Mouse (Mus musculus) lung, postnatal 0 days (tissue): ENCODE measurements around the gene Iah1. TPM values are rescaled to one million over a fixed set of nuclear protein-coding genes. Genes with fewer than 3 reads are reported as not detected.

Experiments used
- ATAC-seq: fragments of 200-750 bp; cut with Nextera tagmentation; 2 replicates; pipeline ENCODE4 v1.8.0; 2017; ENCODE audit warnings: moderate library complexity
- DNase-seq: peaks from one replicate; pipeline ENCODE4 v3.0.0-alpha.2; 2016; ENCODE audit warnings: low spot score
- H3K27ac ChIP-seq: fragments of 300-500 bp; sonication (generic); 2 replicates; pipeline ENCODE4 v1.5.1; 2014; ENCODE audit warnings: antibody characterized with exemption, mild to moderate bottlenecking, low read length, mixed read lengths
- H3K27me3 ChIP-seq: fragments of 300-500 bp; sonication (generic); replicated peaks from 2 replicates; pipeline ENCODE4 v1.6.1; 2014; ENCODE audit warnings: low read length, mixed read lengths; ENCODE audit not compliant: insufficient read depth
- H3K36me3 ChIP-seq: fragments of 300-500 bp; sonication (generic); 2 replicates; pipeline ENCODE4 v1.6.1; 2014; ENCODE audit warnings: low read length, mixed read lengths; ENCODE audit not compliant: insufficient read depth
- H3K4me1 ChIP-seq: fragments of 300-500 bp; sonication (generic); 2 replicates; pipeline ENCODE4 v1.6.1; 2014; ENCODE audit warnings: antibody characterized with exemption, low read depth, low read length, mixed read lengths; ENCODE audit not compliant: insufficient read depth
- H3K4me2 ChIP-seq: fragments of 300-500 bp; sonication (generic); replicated peaks from 2 replicates; pipeline ENCODE4 v1.6.1; 2014; ENCODE audit warnings: low read depth, mild to moderate bottlenecking, low read length, moderate library complexity, mixed read lengths
- H3K4me3 ChIP-seq: fragments of 300-500 bp; sonication (generic); 2 replicates; pipeline ENCODE4 v1.5.1; 2014; ENCODE audit warnings: low read depth, low read length
- H3K9ac ChIP-seq: fragments of 300-500 bp; sonication (generic); replicated peaks from 2 replicates; pipeline ENCODE4 v1.6.1; 2014; ENCODE audit warnings: low read depth, mild to moderate bottlenecking
- H3K9me3 ChIP-seq: fragments of 300-500 bp; sonication (generic); 2 replicates; pipeline ENCODE4 v1.6.1; 2016; ENCODE audit warnings: low read length, mixed read lengths
- CTCF ChIP-seq: IDR thresholded peaks from 2 replicates; pipeline ENCODE4 v1.5.1; 2016; ENCODE audit warnings: antibody characterized with exemption, mild to moderate bottlenecking
- EP300 ChIP-seq: IDR thresholded peaks from 2 replicates; pipeline ENCODE4 v1.6.1; 2016; ENCODE audit warnings: antibody characterized with exemption, mild to moderate bottlenecking, control low read depth
- WGBS: fragments of 180-500 bp; shearing (Covaris S2); extraction: QIAGEN DNeasy Blood & Tissue Kit; methylation state at CpG from one replicate; pipeline ENCODE4 v1.1.7; 2014; 5-methylcytosine and 5-hydroxymethylcytosine counted together
- polyA plus RNA-seq: library from polyadenylated mRNA; unstranded; fragments of >200 nt; fragmentation: Nextera tagmentation; extraction: Ambion mirVana; gene quantifications from 2 replicates; pipeline ENCODE4 v1.2.1, GENCODE M21; 2015

The Iah1 gene
- polyA plus RNA-seq, 1 experiment from 2014 or later: 112 TPM

DNA sequence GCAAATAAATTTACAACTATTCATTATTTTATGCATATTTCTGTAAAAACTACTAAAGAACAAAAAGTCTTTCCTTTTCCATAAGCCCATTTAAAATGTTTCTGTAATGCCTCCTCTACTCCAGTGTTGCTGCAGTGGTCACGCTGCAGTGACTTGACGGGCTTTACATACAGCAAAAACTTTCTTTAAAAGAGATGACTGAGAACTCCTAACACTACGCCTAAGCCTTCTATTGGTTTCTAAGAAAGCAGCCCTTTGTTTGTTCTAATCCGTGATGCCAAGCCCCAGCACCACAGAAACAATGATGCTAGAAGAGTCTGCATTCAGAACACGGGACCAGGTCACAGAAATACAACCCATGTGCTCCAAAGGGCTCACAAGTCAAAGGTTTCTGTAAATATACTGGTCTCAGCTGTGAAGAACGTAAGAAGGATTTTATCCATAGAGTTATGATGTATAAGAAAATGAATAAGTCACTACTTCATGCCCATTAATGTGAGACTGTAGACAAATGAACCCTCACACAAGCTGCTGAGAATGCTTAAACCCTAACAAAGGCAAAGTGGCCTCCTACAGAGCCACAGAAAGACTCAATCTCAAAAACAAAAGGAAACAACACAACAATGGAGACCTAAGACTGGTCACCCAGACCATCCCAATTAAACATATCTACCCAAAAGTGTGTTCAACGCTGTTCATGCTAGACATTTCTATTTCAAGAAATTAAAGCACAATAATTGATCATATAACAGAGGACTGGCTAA is 34.1 kb downstream of the Iah1 start:
- Histone ChIP-seq H3K4me2 (no peak overlapping the region), H3K4me1 (no peaks in the 10 kb centered on the region), H3K27ac (no peak overlapping the region), H3K9me3 (no peaks in the 10 kb centered on the region), H3K36me3 (peaks cover 13% of the 10 kb centered on the region), H3K4me3 (no peak overlapping the region), H3K9ac (no peak overlapping the region), H3K27me3 (no peaks in the 10 kb centered on the region)
- WGBS: 94% methylated on average over 7 of the region's 7 CpGs
- DNase-seq: no peak
- TF ChIP-seq EP300 (no peak), CTCF (no peak)
- no peak for ATAC-seq

DNA sequence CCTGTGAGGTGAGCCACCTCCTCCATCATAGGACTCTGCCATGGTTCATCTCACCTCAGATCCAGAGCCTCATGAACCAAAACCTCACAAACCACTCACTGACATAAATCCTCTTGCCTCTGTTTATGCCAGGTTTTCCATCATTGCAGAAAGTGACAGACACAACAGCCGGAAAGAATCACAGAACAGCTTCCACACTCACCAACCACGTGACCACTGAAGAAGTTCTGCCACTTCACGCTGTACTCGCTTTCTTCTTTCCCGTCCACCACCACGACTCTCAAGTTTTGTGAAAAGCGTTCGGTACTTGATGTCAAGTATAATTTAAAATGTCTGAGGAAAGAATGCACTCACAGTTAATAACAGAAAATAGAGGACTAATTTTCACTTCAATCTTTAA is 37.5 kb downstream of the Iah1 start:
- no peak for TF ChIP-seq CTCF
- TF ChIP-seq EP300: no peak
- DNase-seq: peak; percentile 47
- Histone ChIP-seq H3K27me3 (no peaks in the 10 kb centered on the region), H3K9me3 (no peaks in the 10 kb centered on the region), H3K4me3 (no peak overlapping the region), H3K4me1 (no peaks in the 10 kb centered on the region), H3K4me2 (no peak overlapping the region), H3K9ac (no peak overlapping the region), H3K36me3 (peaks cover 10% of the 10 kb centered on the region), H3K27ac (no peak overlapping the region)
- 56% methylated on average over 8 of the region's 8 CpGs for WGBS
- no peak for ATAC-seq

DNA sequence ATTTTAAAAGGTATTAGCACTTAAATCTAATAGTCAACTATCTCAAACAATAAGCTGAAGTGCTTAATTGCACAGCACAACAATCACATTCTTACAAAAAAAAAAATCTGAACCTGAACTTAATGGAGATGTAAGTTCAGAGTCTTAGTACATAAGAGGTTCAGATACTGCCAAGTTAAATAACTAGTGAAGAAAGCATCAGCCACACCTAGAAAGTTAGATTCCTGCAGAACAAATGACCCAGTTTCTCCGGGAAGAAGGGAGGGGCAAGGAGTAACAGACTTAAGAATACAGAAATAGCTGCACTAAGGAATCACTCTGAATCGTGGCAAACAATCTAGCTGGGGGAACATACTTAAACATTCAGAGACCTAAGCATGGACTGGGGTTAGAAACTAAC is 46.5 kb downstream of the Iah1 start:
- WGBS: 32% methylated on average over 2 of the region's 2 CpGs
- peak overlapping the region; percentile 83 for H3K27ac ChIP-seq

GRCm38 (mm10) chr12:21363195-21363594 is 47.0 kb downstream of the Iah1 start:
- 84% methylated on average over 3 of the region's 3 CpGs for WGBS
- Histone ChIP-seq H3K36me3 (no peaks in the 10 kb centered on the region), H3K9me3 (no peaks in the 10 kb centered on the region), H3K9ac (no peak overlapping the region), H3K27me3 (no peaks in the 10 kb centered on the region), H3K4me1 (no peaks in the 10 kb centered on the region; the same call in 1 of the 2 replicates), H3K4me2 (no peak overlapping the region), H3K4me3 (no peak overlapping the region), H3K27ac (peak overlapping the region; percentile 83)
- DNase-seq (no peak), ATAC-seq (peak; percentile 22)
- TF ChIP-seq CTCF (no peak), EP300 (no peak)

More for the DNA sequence above, 46.5 kb downstream of the Iah1 start:
- no peaks in the 10 kb centered on the region; the same call in 1 of the 2 replicates for H3K4me1 ChIP-seq
- no peak overlapping the region for H3K4me2 ChIP-seq
- ATAC-seq (peak; percentile 92), DNase-seq (peak; percentile 95)
- H3K27me3 ChIP-seq: no peaks in the 10 kb centered on the region
- TF ChIP-seq EP300 (peak; percentile 73), CTCF (no peak)
- no peak overlapping the region for H3K4me3 ChIP-seq
- H3K9me3 ChIP-seq: no peaks in the 10 kb centered on the region
- 0 out of 2 replicates have a peak, but pooled peaks cover 2% of the 10 kb centered on the region for H3K36me3 ChIP-seq
- H3K9ac ChIP-seq: no peak overlapping the region

DNA sequence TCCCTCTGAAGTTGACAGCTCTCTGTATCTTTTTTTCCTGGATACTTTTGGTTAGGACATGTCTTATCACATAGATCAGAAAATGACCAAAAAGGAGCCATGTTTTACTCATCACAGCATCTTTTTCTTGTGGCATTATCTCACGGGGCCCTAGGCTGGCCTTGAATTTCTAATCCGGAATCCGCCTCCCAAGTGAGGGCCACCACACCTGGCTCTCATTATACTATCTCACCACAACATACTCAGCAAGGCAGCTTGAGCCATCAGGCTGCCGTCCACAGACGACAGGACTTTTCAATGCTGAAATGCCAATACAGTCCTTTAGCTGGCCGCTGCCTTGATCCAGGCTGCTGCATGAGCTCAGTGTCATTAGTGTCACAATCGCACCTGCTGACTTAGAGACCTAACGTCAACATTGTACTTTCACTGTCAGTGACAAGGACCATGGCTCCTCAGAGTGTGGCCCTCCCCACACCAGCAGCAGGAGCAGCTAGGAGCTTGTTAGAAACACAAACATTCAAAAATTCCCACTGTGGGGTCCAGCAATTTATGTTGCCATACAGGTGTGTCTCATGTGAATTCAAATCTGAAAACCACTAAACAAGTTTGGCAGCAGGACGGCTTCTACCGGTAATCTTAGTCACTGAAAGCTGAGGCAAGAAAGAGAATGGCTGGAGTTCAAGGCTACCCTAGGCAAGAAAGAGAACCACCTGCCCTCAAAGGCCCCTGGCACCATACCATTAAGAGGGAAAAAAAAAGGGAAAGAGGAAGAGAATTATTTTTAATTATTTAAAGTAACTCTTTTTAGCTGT is 48.6 kb downstream of the Iah1 start:
- DNase-seq (peak; percentile 16), ATAC-seq (no peak)
- Histone ChIP-seq H3K4me1 (no peaks in the 10 kb centered on the region; the same call in 1 of the 2 replicates), H3K36me3 (no peaks in the 10 kb centered on the region), H3K27me3 (no peaks in the 10 kb centered on the region), H3K4me3 (no peak overlapping the region), H3K4me2 (no peak overlapping the region), H3K27ac (peak overlapping the region; percentile 55), H3K9ac (no peak overlapping the region), H3K9me3 (no peaks in the 10 kb centered on the region)
- 57% methylated on average over 10 of the region's 10 CpGs for WGBS
- TF ChIP-seq CTCF (no peak), EP300 (no peak)

DNA sequence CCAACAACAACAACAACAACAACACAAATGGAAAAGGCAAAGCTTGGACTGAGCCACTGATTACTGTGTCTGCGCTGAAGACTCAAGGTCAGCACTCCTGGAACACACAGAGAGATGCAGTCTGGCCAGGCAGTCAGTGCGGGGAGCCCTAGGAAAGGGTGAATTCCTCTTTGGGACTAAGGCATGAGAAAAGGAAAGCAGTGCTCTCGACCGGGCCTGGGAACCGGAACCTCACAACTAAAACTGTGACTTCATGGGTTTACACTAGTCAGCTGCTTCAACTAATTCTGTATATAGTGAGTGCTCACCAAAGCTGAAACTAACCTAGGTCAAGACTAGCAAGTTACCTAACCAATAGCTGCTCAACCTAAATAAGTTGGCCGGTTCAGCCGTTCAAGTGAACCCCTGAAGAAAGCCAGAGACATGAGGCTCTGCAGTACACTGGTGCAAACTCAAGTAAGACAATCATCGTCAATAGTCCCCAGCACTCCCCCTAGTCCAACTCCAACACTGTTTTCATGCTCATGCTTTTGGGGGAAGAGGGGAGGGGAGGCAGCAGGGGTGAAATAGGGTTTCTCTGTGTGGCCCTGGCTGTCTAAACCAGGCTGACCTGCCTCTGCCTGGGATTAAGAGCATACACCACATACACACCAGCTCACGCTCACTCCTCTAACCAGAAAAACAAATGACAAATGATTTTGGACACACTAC is 52.3 kb downstream of the Iah1 start:
- ATAC-seq (no peak), DNase-seq (no peak)
- no peak overlapping the region for H3K4me2 ChIP-seq
- H3K9ac ChIP-seq: no peak overlapping the region
- H3K4me3 ChIP-seq: no peak overlapping the region
- H3K27ac ChIP-seq: no peak overlapping the region
- H3K9me3 ChIP-seq: no peaks in the 10 kb centered on the region
- H3K36me3 ChIP-seq: no peaks in the 10 kb centered on the region
- 92% methylated on average over 9 of the region's 9 CpGs for WGBS
- TF ChIP-seq EP300 (no peak), CTCF (no peak)
- H3K4me1 ChIP-seq: no peaks in the 10 kb centered on the region
- H3K27me3 ChIP-seq: no peaks in the 10 kb centered on the region
